Mouse (Mus musculus): ENCODE measurements around the gene Serpinf2.

The Serpinf2 gene

DNA sequence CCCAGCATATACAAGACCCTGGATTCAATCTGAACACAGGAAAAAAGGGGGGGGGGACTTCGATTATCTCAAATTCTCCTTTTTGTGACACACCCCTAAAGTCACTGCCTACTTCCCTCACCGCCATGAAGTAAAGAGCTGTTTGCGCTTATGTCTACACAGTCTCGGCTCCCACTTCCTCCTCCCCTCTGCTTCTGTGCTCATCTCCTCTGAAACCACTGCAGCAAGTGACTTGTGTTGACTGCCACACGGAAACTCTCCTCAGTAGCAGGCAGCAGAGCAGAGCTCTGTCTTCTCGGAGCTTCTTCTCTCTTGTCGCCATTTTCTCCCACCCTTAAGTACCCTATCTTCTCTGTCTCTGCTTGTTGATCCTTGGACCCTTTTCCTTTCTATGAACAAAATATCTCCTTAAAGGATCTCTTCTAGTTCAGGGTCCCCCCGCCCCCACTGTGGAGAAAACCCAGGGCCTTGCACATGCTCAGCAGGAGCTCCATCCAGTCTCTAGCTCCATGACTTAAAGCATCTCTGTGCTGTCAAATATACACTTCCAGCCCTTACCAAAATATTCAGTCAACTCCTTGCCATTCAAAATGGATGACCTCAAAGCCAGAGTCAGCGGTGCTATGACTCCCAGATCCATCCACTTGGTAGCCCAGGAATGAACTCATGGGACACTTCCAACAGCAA lies 10.2 kb downstream of the Serpinf2 start:
- DNase-seq (ENCODE audit: low read depth) = peak; percentile 79

- no peak for DNase-seq (ENCODE audit: low read depth)
Observed at GRCm38 (mm10) chr11:75424459-75424858, 14.9 kb downstream of the Serpinf2 start.

- DNase-seq (ENCODE audit: low read depth) = no peak
Observed at GRCm38 (mm10) chr11:75424033-75424432, 15.4 kb downstream of the Serpinf2 start.

DNA sequence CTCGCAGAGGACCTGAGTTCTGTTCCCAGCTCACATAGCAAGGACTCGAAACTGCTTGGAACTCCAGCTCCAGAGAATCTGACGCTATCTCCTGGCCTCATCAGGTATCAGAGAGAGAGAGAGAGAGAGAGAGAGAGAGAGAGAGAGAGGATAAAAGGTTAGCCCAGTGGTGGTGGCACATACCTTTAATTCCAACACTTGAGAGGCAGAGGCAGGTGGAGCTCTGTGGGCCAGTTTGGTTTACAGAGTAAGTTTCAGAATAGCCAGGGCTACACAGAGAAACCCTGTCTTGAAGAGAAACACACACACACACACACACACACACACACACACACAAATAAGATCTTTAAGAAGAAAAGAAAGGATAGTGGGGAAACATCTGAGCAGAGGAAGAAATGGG lies 16.3 kb downstream of the Serpinf2 start:
- DNase-seq (ENCODE audit: low read depth) = no peak

DNA sequence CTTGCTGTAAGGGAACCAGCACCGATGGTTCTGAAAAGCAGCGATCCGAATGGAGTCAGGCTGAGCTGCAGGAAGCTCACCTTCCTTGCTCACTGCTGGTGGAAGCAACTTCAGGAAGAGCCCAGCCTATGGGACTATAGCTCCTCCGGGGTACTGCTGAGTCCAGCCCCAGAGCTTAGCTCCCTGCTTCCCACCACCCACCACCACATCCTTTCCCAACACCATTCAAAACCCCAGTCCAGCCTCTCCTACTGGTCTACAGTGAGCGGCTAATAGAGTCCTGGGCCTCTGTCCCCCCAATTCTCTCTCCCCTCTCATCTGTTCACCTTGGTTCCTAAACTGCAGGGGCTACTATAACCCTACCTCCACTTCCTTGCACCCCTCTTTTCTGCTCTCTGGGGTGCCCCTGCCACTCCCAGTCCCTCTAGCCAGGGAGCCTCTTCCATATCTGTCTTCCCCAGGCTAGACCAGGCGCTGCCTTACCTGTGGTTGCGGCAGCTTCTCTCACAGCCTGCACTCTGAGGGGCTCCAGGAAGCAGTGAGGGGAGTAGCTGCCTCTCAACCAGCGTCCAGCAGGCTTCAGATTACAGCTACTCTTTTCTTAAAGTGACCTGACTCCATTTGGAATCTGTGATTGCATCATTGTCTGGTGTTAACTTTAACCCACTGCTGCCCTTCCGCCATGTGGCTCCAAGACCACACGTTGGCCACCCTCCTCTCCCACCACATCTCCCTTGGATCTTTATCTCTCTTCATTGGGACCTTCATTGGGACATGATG lies 17.2 kb downstream of the Serpinf2 start, which contains the start of gene Serpinf1:
Serpinf1 (minus strand) TSS at position 689 of the 780 bp plus-strand sequence.
- DNase-seq (ENCODE audit: low read depth) = no peak

GRCm38 (mm10) chr11:75421375-75422012 lies 17.9 kb downstream of the Serpinf2 start:
- no peak for DNase-seq (ENCODE audit: low read depth)

GRCm38 (mm10) chr11:75420810-75421374 lies 18.5 kb downstream of the Serpinf2 start:
- no peak for DNase-seq (ENCODE audit: low read depth)

- DNase-seq (ENCODE audit: low read depth) = no peak
Observed at GRCm38 (mm10) chr11:75420037-75420436, 19.4 kb downstream of the Serpinf2 start.

- DNase-seq (ENCODE audit: low read depth) = no peak
Observed at GRCm38 (mm10) chr11:75415994-75416393, 23.4 kb downstream of the Serpinf2 start.

- peak; percentile 61 for DNase-seq (ENCODE audit: low read depth)
Observed at GRCm38 (mm10) chr11:75415096-75415495, 24.3 kb downstream of the Serpinf2 start.

GRCm38 (mm10) chr11:75410591-75410990 lies 28.8 kb downstream of the Serpinf2 start:
- peak; percentile 33 for DNase-seq (ENCODE audit: low read depth)

- peak; percentile 52 for DNase-seq (ENCODE audit: low read depth)
Observed at GRCm38 (mm10) chr11:75409679-75410575, 29.5 kb downstream of the Serpinf2 start.

- DNase-seq (ENCODE audit: low read depth) = peak; percentile 77
Observed at GRCm38 (mm10) chr11:75406865-75407264, 32.5 kb downstream of the Serpinf2 start.

GRCm38 (mm10) chr11:75406104-75406503 lies 33.3 kb downstream of the Serpinf2 start:
- no peak for DNase-seq (ENCODE audit: low read depth)

GRCm38 (mm10) chr11:75404801-75405200 lies 34.6 kb downstream of the Serpinf2 start:
- DNase-seq (ENCODE audit: low read depth) = no peak

- DNase-seq (ENCODE audit: low read depth) = no peak
Observed at GRCm38 (mm10) chr11:75403301-75404052, 35.9 kb downstream of the Serpinf2 start.

GRCm38 (mm10) chr11:75402271-75402690 lies 37.1 kb downstream of the Serpinf2 start:
- peak; percentile 50 for DNase-seq (ENCODE audit: low read depth)

DNA sequence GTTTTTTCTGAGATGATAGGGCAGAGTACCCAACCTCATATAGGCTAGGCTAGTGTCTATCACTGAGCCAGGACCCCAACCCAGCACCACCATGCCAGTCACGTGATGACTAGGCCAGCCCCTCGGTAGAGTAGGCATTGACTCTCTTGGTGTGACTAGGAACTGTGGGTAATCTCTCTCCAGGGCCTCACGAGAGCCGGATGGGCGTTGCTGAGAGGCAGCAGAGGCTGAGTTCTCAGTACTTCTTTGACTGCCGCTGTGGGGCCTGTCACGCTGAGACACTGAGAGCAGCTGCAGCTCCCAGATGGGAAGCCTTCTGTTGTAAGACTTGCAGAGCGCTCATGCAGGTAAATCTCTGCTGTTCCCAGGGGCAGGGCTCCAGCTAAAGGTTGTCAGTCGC lies 39.3 kb downstream of the Serpinf2 start:
- no peak for DNase-seq (ENCODE audit: low read depth)

GRCm38 (mm10) chr11:75399411-75399841 lies 40.0 kb downstream of the Serpinf2 start:
- no peak for DNase-seq (ENCODE audit: low read depth)

DNA sequence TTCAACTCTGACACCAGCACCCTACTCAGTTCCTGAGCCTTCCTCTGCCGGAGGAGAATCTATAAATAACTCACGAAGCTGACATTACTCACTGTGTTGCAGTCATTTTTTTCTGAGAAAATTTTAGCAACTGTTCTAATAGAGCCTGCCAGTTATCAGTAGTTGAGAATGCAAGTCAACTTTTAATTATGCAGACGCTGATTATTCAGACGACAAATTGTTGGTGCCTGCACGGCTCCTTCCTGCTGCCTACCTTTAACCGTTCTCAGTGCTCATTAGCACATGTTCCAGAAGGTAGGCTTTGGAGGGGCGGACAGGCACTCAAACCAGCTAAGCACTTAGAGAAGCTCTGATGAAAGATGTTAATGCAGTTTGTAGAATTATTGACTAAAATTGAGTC lies 41.9 kb downstream of the Serpinf2 start:
- DNase-seq (ENCODE audit: low read depth) = no peak

- DNase-seq (ENCODE audit: low read depth) = no peak
Observed at GRCm38 (mm10) chr11:75395611-75396010, 43.8 kb downstream of the Serpinf2 start.
